Mouse (Mus musculus) adrenal gland, adult 10 weeks (tissue): ENCODE measurements around the gene Itga7. TPM values are rescaled to one million over a fixed set of nuclear protein-coding genes. Genes with fewer than 3 reads are reported as not detected.

Source experiments
- polyA plus RNA-seq: library from polyadenylated mRNA; stranded (reverse); fragments of 350-450 nt; fragmentation: Illumina TruSeq; extraction: RNeasy Lipid Tissue Mini Kit (QIAGEN cat#74804); gene quantifications from one replicate; pipeline ENCODE4 v1.2.3, GENCODE M21; 2014; ENCODE audit warnings: low read depth, low replicate concordance

The Itga7 gene
- 0.35 TPM for polyA plus RNA-seq

GRCm38 (mm10) chr10:128933574-128933973, at the start of gene Itga7:
TSS of gene Itga7 (plus strand) at chr10:128933818.

DNA sequence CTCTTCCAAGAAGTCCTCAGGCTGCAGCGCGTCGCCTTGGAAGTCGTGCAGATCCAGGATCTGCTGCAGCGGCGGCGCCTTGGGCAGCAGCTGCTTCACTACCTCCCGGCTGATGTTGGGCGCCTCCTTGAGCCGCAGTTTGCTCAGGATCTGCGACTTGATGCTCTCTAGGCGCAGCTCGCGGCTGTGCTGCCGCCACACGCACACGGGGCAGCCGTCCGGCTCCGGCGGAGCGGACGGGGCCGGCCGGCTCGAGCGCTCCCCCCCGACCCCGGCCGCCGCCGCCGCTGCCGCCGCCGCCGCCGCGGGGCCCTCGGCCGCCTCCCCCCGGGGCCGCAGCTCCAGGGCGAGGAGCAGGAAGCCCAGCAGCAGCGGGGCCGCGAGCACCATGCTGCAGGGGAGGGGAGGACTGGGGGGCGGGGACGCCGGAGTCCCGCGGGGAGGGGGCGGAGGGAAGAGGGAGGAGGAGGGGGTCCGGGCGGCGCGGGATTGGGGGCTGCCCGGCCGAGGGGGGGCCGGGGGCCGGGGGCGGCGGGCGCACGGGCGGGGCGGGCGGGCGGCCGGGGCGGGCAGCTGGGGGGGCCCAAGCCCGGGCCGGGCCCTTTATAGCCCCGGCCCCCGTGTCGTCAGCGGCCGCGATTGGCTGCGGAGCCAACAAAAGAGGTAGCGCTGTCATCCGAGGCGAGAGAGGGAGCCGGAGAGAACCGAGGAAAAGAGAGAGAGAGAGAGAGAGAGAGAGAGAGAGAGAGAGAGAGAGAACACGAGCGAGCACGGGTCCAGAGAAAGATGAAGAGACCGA, 42.1 kb upstream of the Itga7 start, which contains the start of gene Gdf11:
Gdf11 (minus strand) TSS at position 423 of the 799 bp plus-strand sequence.

GRCm38 (mm10) chr10:128900698-128901097, 32.9 kb upstream of the Itga7 start, which contains the start of gene Cd63:
TSS of gene Cd63 (plus strand) at chr10:128900989.

GRCm38 (mm10) chr10:128922822-128923012, 10.9 kb upstream of the Itga7 start, which contains the start of gene Rdh5:
TSS of gene Rdh5 (minus strand) at chr10:128922888.

GRCm38 (mm10) chr10:128923935-128924334, 9.7 kb upstream of the Itga7 start, which contains the start of gene Bloc1s1:
TSS of gene Bloc1s1 (minus strand) at chr10:128924035.

DNA sequence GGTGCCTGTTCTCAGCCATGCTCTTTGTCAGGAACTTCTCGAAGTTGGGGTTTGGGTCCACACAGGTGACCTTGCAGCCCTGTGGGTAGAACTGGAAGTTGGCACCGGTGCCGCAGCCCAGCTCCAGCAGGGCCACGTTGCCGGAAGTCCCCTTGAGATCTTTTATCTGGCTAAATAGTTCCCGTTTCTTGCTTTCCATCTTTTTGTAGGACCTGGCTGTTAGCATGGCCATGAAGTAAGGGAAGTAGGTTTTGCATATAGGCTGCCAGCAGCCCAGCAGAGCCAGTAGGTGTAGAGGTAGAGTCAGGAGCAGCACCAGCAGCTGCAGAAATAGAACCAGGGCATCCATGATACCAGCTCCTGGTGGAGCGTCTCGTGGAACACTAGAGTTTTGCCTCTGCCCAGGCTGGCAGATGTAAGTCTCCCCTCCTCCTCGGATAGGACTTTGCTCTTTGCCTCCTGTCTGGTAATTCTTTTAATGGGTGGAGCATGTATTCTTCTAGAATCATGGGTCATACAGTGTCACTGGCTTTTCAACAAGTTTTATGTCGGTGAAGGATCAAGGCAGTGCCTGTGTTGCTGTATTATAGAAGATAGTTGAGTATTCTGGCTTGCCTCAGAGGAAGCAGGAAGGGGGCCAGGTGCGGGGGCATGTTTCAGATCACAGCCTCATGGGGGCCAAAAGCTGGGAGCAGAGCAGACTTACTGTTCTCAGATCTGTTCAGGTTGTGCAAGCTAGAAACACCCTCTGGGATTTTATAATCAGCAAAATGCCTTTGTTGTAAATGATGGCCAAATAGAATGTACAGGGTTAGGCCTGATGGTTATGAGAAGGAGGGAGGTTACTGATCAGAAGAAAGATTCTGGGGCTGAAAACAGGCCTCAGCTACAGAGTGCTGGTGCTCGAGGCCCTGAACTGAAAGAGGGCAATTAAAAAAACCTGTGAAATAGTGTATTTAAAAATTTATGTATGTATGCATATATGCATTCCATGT, 27.3 kb downstream of the Itga7 start, which contains the start of gene Mettl7b:
Mettl7b (minus strand) TSS at position 399 of the 995 bp plus-strand sequence.

GRCm38 (mm10) chr10:128989131-128989530, 55.5 kb downstream of the Itga7 start, which contains the start of gene Olfr9:
TSS of gene Olfr9 (plus strand) at chr10:128989431.

Other genes with a start within 250 kb of the Itga7 start
- 151 TPM for gene Rab5b, start 237.6 kb upstream of the Itga7 start, polyA plus RNA-seq
- gene Pmel, start 229.6 kb upstream of the Itga7 start, polyA plus RNA-seq = not detected
- gene Cdk2, start 228.8 kb upstream of the Itga7 start, polyA plus RNA-seq = 12.2 TPM
- gene Dgka, start 189.0 kb upstream of the Itga7 start, polyA plus RNA-seq = 9.4 TPM
- 0.93 TPM for gene Pym1, start 185.9 kb upstream of the Itga7 start, polyA plus RNA-seq
- gene Mmp19, start 142.9 kb upstream of the Itga7 start, polyA plus RNA-seq = 56.4 TPM
- gene Dnajc14, start 129.8 kb upstream of the Itga7 start, polyA plus RNA-seq = 46.9 TPM
- gene Tmem198b, start 129.4 kb upstream of the Itga7 start, polyA plus RNA-seq = 4.3 TPM
- gene Sarnp, start 116.5 kb upstream of the Itga7 start, polyA plus RNA-seq = 390 TPM
- gene Ormdl2, start 112.2 kb upstream of the Itga7 start, polyA plus RNA-seq = 145 TPM
- 2.2 TPM for gene Gdf11, start 42.1 kb upstream of the Itga7 start, polyA plus RNA-seq
- 432 TPM for gene Cd63, start 32.8 kb upstream of the Itga7 start, polyA plus RNA-seq
- gene Rdh5, start 10.9 kb upstream of the Itga7 start, polyA plus RNA-seq = 3.8 TPM
- gene Bloc1s1, start 9.8 kb upstream of the Itga7 start, polyA plus RNA-seq = 12.7 TPM
- gene Mettl7b, start 27.2 kb downstream of the Itga7 start, polyA plus RNA-seq = not detected
- gene Olfr9, start 55.6 kb downstream of the Itga7 start, polyA plus RNA-seq = not detected
- gene Olfr763, start 77.0 kb downstream of the Itga7 start, polyA plus RNA-seq = not detected
- gene Olfr764-ps1, start 106.1 kb downstream of the Itga7 start, polyA plus RNA-seq = not detected
- not detected for gene Olfr765, start 116.2 kb downstream of the Itga7 start, polyA plus RNA-seq
- not detected for gene Olfr766-ps1, start 135.2 kb downstream of the Itga7 start, polyA plus RNA-seq
- not detected for gene Olfr767, start 149.1 kb downstream of the Itga7 start, polyA plus RNA-seq
- not detected for gene Olfr768, start 165.6 kb downstream of the Itga7 start, polyA plus RNA-seq
- not detected for gene Olfr769, start 184.0 kb downstream of the Itga7 start, polyA plus RNA-seq
- gene Olfr770, start 205.2 kb downstream of the Itga7 start, polyA plus RNA-seq = not detected
- not detected for gene Olfr771, start 230.9 kb downstream of the Itga7 start, polyA plus RNA-seq
- not detected for gene Olfr772, start 244.1 kb downstream of the Itga7 start, polyA plus RNA-seq